Mouse (Mus musculus) embryonic facial prominence, embryonic 10.5 days (tissue): ENCODE measurements around the gene Myl10. TPM values are rescaled to one million over a fixed set of nuclear protein-coding genes. Genes with fewer than 3 reads are reported as not detected.

ENCODE experiments used
- polyA plus RNA-seq: library from polyadenylated mRNA; unstranded; fragments of >200 nt; fragmentation: Nextera tagmentation; extraction: Ambion mirVana; gene quantifications from 2 replicates; pipeline ENCODE4 v1.2.1, GENCODE M21; 2016

Myl10 gene
- polyA plus RNA-seq, 1 experiment from 2014 or later, result not detected

Other genes with a start within 250 kb of the Myl10 start
- gene Cux1, start 125.7 kb upstream of the Myl10 start, polyA plus RNA-seq, result 75.3 and 77.8 TPM in 2 replicates
- 103 and 118 TPM in 2 replicates for gene Col26a1, start 190.1 kb downstream of the Myl10 start, polyA plus RNA-seq
- gene Ift22, start 215.0 kb downstream of the Myl10 start, polyA plus RNA-seq, result 77.9 and 86.1 TPM in 2 replicates